In genomic region chr17:28779735-28780134, GRCm38 (mm10) we compare ENCODE assay signal across 22 mouse cellular contexts. TPM values are rescaled to one million over a fixed set of nuclear protein-coding genes. Genes with fewer than 3 reads are reported as not detected.
A peak's percentile ranks its signal among the peaks of the same experiment; 100 is the strongest.
DNase-seq lines count a peak whose midpoint lies in the region; ATAC-seq lines count a peak whose summit lies in the region.
"Had no signal": no experiment of that assay in that cellular context is flagged by ENCODE, and none has a peak within 500 bp of the region (broad histone marks: within the 10 kb centered on the region; RNA-seq: fewer than 3 reads in every experiment).

No protein-coding gene starts in this region.

- no peaks in the 10 kb centered on the region for H3K36me3 ChIP-seq in midbrain, embryonic 11.5 days (ENCODE audit: control insufficient read depth, insufficient read depth, low read length)
- H3K36me3 ChIP-seq in midbrain, embryonic 13.5 days: no peaks in the 10 kb centered on the region
- H3K36me3 ChIP-seq: forebrain, embryonic 15.5 days; G1E had no signal

- H3K27ac ChIP-seq in midbrain, embryonic 11.5 days (ENCODE audit: low read depth, low read length): no peak overlapping the region
- no peak overlapping the region for H3K27ac ChIP-seq in midbrain, embryonic 13.5 days
- H3K27ac ChIP-seq: embryonic facial prominence, embryonic 13.5 days; forebrain, embryonic 13.5 days; forebrain, embryonic 15.5 days had no signal

- no peak overlapping the region for H3K4me2 ChIP-seq in midbrain, embryonic 11.5 days
- H3K4me2 ChIP-seq in midbrain, embryonic 13.5 days (replicated peaks): no peak overlapping the region
- H3K4me2 ChIP-seq: embryonic facial prominence, embryonic 13.5 days; forebrain, embryonic 13.5 days; forebrain, embryonic 15.5 days had no signal

- no peak overlapping the region for H3K9ac ChIP-seq in midbrain, embryonic 11.5 days (ENCODE audit: low read length)
- H3K9ac ChIP-seq in midbrain, embryonic 13.5 days (replicated peaks): no peak overlapping the region
- H3K9ac ChIP-seq: embryonic facial prominence, embryonic 13.5 days; forebrain, embryonic 13.5 days; forebrain, embryonic 15.5 days; forebrain, postnatal 0 days had no signal

- peak; percentile 66 for DNase-seq in adrenal gland, adult 2 months
- DNase-seq in adrenal gland, postnatal 4 days (ENCODE audit: low spot score in 2 of 2): no peak
- DNase-seq in adrenal gland, postnatal 14 days: peak; percentile 63
- DNase-seq in adrenal gland, adult 18-20 months (ENCODE audit: low spot score in 2 of 2): no peak
- DNase-seq in midbrain, embryonic 11.5 days (ENCODE audit: low spot score, missing footprints): peak; percentile 4
- DNase-seq: adrenal gland, postnatal 25 days; B cell, adult 2 months; cerebellum, adult 11-12 months; cerebellum, adult 2 months; cerebellum, adult 9-10 months; cerebellum, postnatal 10 days; cerebellum, postnatal 25 days; forebrain, postnatal 0 days had no signal

- no peak for ATAC-seq in midbrain, embryonic 11.5 days (ENCODE audit: low FRiP score)
- no peak for ATAC-seq in midbrain, embryonic 13.5 days
- ATAC-seq: activated CD4-positive, CD25-positive, alpha-beta regulatory T cell, adult 4 months; CD4-positive, CD25-positive, alpha-beta regulatory T cell, adult 4 months; forebrain, embryonic 13.5 days; forebrain, embryonic 15.5 days; forebrain, postnatal 0 days; Patski had no signal

- H3K9me3 ChIP-seq in midbrain, embryonic 11.5 days (ENCODE audit: control insufficient read depth, low read length): no peaks in the 10 kb centered on the region
- H3K9me3 ChIP-seq in midbrain, embryonic 13.5 days: no peaks in the 10 kb centered on the region
- H3K9me3 ChIP-seq: embryonic facial prominence, embryonic 13.5 days; forebrain, embryonic 13.5 days; forebrain, embryonic 15.5 days; G1E had no signal

- H3K27me3 ChIP-seq in midbrain, embryonic 11.5 days (ENCODE audit: control insufficient read depth, insufficient read depth, low read length): no peaks in the 10 kb centered on the region
- no peaks in the 10 kb centered on the region for H3K27me3 ChIP-seq in midbrain, embryonic 13.5 days
- H3K27me3 ChIP-seq: CH12.LX; embryonic facial prominence, embryonic 13.5 days; forebrain, embryonic 13.5 days; forebrain, embryonic 15.5 days; Patski had no signal

- no peak overlapping the region for H3K4me3 ChIP-seq in midbrain, embryonic 11.5 days (ENCODE audit: low read depth, low read length)
- no peak overlapping the region for H3K4me3 ChIP-seq in midbrain, embryonic 13.5 days (replicated peaks)
- H3K4me3 ChIP-seq: embryonic facial prominence, embryonic 13.5 days; forebrain, embryonic 13.5 days; forebrain, embryonic 15.5 days had no signal

- H3K4me1 ChIP-seq in midbrain, embryonic 11.5 days (ENCODE audit: control insufficient read depth, insufficient read depth, low read length): no peaks in the 10 kb centered on the region
- H3K4me1 ChIP-seq in midbrain, embryonic 13.5 days (replicated peaks): no peaks in the 10 kb centered on the region
- H3K4me1 ChIP-seq: embryonic facial prominence, embryonic 13.5 days; forebrain, embryonic 13.5 days; forebrain, embryonic 15.5 days had no signal

- 83% methylated on average over 3 of the region's 3 CpGs for WGBS in midbrain, embryonic 11.5 days
- WGBS in midbrain, embryonic 13.5 days: 91% methylated on average over 3 of the region's 3 CpGs

RNA-seq across cellular contexts. Expression of gene Mapk13, which starts 10.6 kb away (rescaled TPM):
- 100 to 1,000 TPM in 1 of 2 experiments, 10 to 100 TPM in 1; 97.4 to 350 TPM for total RNA-seq in adrenal gland, adult 2 months (2021)
- 193 and 279 TPM in 2 replicates for polyA plus RNA-seq in adrenal gland, adult 2 months (2012; rRNA removed)
- total RNA-seq in adrenal gland, postnatal 4 days (2021): 10 to 100 TPM; 72.1 to 75.4 TPM
- total RNA-seq in adrenal gland, postnatal 14 days (2021): 48.0 and 62.9 TPM in 2 replicates
- 100 to 1,000 TPM in 1 of 2 experiments, 10 to 100 TPM in 1; 63.5 to 395 TPM for total RNA-seq in adrenal gland, adult 18-20 months (2021)
- 1.1 and 1.2 TPM in 2 replicates for polyA plus RNA-seq in midbrain, embryonic 11.5 days (2014; fragmentation: Nextera tagmentation; extraction: Ambion mirVana)
- 0.58 and 0.96 TPM in 2 replicates for polyA plus RNA-seq in midbrain, embryonic 13.5 days (2015; fragmentation: Nextera tagmentation; extraction: Ambion mirVana)
- total RNA-seq: CH12.LX had no signal
- polyA plus RNA-seq: activated CD4-positive, CD25-positive, alpha-beta regulatory T cell, adult 4 months; CD4-positive, CD25-positive, alpha-beta regulatory T cell, adult 4 months; G1E had no signal

RNA-seq across cellular contexts. Expression of gene Brpf3, which starts 21.2 kb away (rescaled TPM):
- 100 to 1,000 TPM in 1 of 2 experiments, 10 to 100 TPM in 1; 65.1 to 134 TPM for total RNA-seq in adrenal gland, adult 2 months (2021)
- polyA plus RNA-seq in adrenal gland, adult 2 months (2012; rRNA removed): 60.3 and 70.1 TPM in 2 replicates
- 10 to 100 TPM; 81.7 to 89.0 TPM for total RNA-seq in adrenal gland, postnatal 4 days (2021)
- 62.6 and 64.5 TPM in 2 replicates for total RNA-seq in adrenal gland, postnatal 14 days (2021)
- 10 to 100 TPM; 51.7 to 91.8 TPM for total RNA-seq in adrenal gland, adult 18-20 months (2021)
- polyA plus RNA-seq in midbrain, embryonic 11.5 days (2014; fragmentation: Nextera tagmentation; extraction: Ambion mirVana): 6.5 and 9.7 TPM in 2 replicates
- 9.2 and 11.0 TPM in 2 replicates for polyA plus RNA-seq in midbrain, embryonic 13.5 days (2015; fragmentation: Nextera tagmentation; extraction: Ambion mirVana)

RNA-seq across cellular contexts. Expression of gene AC170998.1, which starts 53.9 kb away (rescaled TPM):
- total RNA-seq in adrenal gland, adult 2 months (2021): 1 to 10 TPM in 1 of 2 experiments, not detected in 1; 1.7 TPM
- 0.31 and 0.40 TPM in 2 replicates for polyA plus RNA-seq in adrenal gland, adult 2 months (2012; rRNA removed)
- total RNA-seq in adrenal gland, postnatal 4 days (2021): 1 to 10 TPM; 2.5 to 3.8 TPM
- 1.2 and 2.0 TPM in 2 replicates for total RNA-seq in adrenal gland, postnatal 14 days (2021)
- total RNA-seq in adrenal gland, adult 18-20 months (2021): 1 to 10 TPM in 1 of 2 experiments, not detected in 1; 1.6 TPM
- polyA plus RNA-seq in midbrain, embryonic 11.5 days (2014; fragmentation: Nextera tagmentation; extraction: Ambion mirVana): 0.66 and 0.78 TPM in 2 replicates
- 1.8 and 2.3 TPM in 2 replicates for polyA plus RNA-seq in midbrain, embryonic 13.5 days (2015; fragmentation: Nextera tagmentation; extraction: Ambion mirVana)
- polyA plus RNA-seq: G1E had no signal

Comparison
In these comparisons a context has a peak if more than half of its experiments do, and no peak if none do; other contexts are left out.
1. DNase-seq: peak in adrenal gland, adult 2 months (single experiment), adrenal gland, postnatal 14 days (single experiment) and midbrain, embryonic 11.5 days (single experiment); none in adrenal gland, postnatal 4 days (0 of 2) and adrenal gland, adult 18-20 months (0 of 2).